Mouse (Mus musculus) T-helper 17 cell (primary cell): ENCODE results near the gene Pak6.
"Not testable (repeated sequence)": the region's sequence is repeated elsewhere in the genome, so short reads cannot be mapped to it uniquely, and the experiment has no call there.

Experiments used
- in situ Hi-C, 2 experiments: fragments of 300-600 bp; cut with MboI, MseI; formaldehyde crosslinking; loops; 1 replicate in 1 of 2; 2 replicates in 1 of 2; pipeline ENCODE4 v1.15.1; 2025; ENCODE audit warnings: high pct_unique_total_duplicates in 2 of 2

Pak6 gene

DNA sequence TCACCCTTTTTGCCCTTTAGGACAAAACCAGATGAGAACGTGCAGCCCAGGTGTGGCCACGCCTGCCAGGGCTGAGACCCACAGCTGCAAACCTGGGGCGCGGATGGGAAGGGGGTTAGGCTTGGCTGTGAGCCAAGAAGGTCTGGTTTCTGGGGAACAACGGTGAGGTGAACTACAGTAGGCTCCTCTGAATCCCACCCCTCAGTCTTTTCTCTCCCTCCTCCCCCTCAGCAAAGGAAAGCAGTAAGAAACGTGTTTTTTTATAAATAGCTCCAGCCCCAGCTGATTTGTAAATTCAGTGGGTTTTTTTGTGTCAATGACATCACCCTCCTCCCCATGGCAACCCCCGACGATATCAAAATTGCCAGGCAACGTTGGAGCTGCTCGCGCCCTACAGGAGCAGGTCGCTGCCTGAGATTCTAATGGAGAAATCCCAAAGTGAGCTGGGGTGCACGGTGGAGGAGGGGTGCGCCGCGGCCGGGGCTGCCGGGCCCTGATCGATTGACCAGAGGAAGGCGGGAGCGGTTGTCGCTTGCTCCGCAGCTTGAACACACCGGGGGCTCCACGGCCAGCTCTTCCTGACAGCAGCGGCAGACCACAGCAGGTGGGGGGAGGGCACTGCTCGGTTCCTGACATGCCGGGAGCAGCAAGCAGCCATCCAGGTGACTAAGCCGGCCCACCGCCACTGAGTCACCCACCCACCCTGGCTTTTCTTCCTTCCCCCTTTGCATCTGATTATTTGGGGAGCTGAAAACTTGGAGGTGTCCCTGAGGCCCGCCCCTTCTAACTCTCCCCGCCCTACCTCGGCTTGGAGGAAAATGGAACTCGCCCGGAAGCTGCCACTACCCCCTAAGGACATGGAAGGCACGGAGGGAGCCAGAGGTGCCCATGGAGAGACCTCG, at the start of gene Pak6:
TSS of gene Pak6 (plus strand) at position 402 of the 902 bp plus-strand sequence.
- in situ Hi-C loops: no loop called here

GRCm38 (mm10) chr2:118618013-118618412, 45.1 kb upstream of the Pak6 start:
- in situ Hi-C loops: no loop called here

- in situ Hi-C loops: no loop called here
These were observed 43.0 kb upstream of the Pak6 start for GRCm38 (mm10) chr2:118620101-118620500.

GRCm38 (mm10) chr2:118620608-118621007, 42.5 kb upstream of the Pak6 start:
- in situ Hi-C loops: no loop called here

DNA sequence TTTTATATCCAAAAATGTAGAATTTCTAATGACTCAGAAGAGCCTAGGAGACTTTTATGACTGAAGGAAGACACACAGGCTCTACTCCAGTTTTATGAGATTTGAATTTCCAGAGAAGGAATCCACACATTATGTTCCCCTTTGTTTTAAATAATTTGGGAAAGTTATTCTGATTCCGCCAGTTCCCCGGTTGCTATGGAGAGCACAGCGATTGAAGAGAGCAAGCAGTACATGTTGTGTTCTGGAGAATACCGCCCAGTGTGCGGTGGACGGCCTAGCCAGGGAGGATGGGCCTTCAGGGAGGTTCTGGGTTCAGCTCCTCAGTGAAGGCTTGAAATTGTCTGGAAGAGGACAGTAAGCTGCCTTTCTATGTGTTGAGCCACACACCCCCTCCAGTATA, 33.8 kb upstream of the Pak6 start:
- in situ Hi-C loops: no loop called here

GRCm38 (mm10) chr2:118633441-118633840, 29.7 kb upstream of the Pak6 start:
- in situ Hi-C loops: no loop called here

DNA sequence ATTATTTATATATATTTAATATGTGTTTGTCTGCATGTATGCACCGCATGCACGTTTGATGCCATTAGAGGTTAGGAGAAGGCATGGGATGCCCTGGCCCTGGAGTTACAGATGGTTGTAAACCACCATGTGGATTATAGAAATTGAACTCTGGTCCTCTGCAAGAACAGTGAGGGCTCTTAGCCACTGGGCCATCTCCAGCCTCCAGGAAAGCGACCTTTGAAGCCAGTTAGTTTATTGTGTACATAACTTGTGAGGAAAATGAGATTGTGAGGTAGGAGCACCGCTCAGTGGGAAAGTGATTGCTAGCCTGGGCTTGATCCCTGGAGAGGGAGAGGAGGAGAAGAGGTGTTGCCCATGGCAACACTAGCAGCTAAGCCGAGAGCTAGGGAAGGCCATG, 25.8 kb upstream of the Pak6 start:
- in situ Hi-C loops: loop anchor here (5.0 kb wide), 5 partner anchors 50 to 240 kb away; partner anchors contain the start of gene Ccdc9b (in 1 of the 2)

- in situ Hi-C loops: loop anchor here (5.0 kb wide), 5 partner anchors 49 to 239 kb away; partner anchors contain the start of gene Ccdc9b (in 1 of the 2)
These were observed 25.1 kb upstream of the Pak6 start for GRCm38 (mm10) chr2:118637888-118638526.

GRCm38 (mm10) chr2:118638686-118639085, 24.4 kb upstream of the Pak6 start:
- in situ Hi-C loops: loop anchor here (5.0 kb wide), 5 partner anchors 49 to 239 kb away; partner anchors contain the start of gene Ccdc9b (in 1 of the 2)

DNA sequence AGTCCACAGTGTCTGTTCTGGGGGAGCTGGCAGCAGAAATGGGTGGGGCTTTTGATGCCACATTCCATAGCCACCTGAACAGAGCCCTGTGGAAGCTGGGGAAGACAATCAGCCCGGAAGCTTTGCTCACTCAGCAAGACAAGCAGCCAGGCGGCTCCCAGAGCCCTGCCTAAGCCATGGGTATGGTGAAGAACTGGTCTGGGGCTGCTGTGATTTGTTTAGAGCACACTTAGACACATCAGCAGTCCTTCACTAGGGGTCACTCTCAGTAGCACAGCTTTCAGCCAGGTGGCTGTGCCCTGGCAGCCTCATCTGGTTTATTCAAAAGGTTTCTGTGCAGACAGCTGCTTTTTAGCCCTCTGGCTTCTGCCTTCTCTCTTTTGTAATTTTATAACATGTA, 22.0 kb upstream of the Pak6 start:
- in situ Hi-C loops: no loop called here

DNA sequence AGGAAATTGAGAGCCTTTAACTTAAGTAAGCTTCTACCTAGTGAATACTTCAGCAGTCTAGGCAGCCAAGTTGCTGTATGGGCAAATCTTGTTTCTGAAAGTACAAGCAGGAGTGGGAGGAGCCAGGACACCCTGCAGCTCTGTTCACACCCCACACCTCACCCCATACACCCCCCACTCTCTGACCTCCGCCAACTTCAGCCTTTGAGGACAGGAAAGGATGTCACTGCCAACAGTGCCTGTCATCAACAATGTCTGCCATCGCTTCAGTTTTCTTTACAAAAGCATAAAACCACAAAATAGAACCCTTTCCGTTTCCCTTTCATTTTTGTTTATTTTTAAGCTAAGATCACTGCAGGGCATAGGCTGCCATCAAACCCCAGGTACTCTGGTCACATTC, 20.7 kb upstream of the Pak6 start:
- in situ Hi-C loops: no loop called here

- in situ Hi-C loops: no loop called here
These were observed 20.2 kb upstream of the Pak6 start for GRCm38 (mm10) chr2:118642942-118643341.

DNA sequence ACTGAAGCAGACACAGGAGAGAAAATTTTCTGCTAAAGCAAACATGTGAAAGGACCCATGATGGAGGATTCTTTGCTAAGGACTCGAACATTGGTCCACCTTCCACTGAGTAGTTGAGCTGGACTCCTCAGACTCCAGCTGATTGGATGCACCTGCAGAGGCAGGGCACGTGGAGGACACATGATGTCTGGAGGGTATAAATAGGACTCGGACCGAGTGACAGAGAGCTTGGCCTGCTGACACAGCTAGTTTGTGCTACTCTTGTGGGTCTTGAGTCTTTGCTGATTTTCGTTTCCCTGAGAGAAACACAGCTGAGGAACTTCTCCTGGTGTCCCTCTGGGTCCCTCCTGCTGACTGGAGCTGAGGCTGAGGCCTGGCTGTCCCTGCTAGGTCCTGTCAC, 16.4 kb upstream of the Pak6 start:
- in situ Hi-C loops: no loop called here

DNA sequence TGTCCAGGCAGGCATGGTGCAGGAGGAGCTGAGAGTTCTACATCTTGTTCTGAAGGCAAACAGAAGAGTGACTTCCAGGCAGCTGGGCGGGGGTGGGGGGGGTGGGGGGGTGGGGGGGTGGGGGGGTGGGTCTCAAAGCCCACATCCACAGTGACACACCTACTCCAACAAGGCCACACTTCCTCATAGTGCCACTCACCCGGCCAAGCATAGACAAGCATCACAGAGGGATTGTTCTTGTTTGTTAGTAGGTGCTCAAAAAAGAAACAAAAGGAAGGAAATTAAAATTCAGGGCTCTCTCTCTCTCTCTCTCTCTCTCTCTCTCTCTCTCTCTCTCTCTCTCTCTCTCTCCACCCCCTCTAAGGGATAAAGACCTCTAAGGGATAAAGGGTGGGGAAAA, 12.4 kb upstream of the Pak6 start:
- in situ Hi-C loops: not testable (repeated sequence)

GRCm38 (mm10) chr2:118656688-118657281, 6.3 kb upstream of the Pak6 start:
- in situ Hi-C loops: no loop called here

- in situ Hi-C loops: no loop called here
These were observed 4.6 kb upstream of the Pak6 start for GRCm38 (mm10) chr2:118658457-118658856.

GRCm38 (mm10) chr2:118659077-118659476, 4.0 kb upstream of the Pak6 start:
- in situ Hi-C loops: no loop called here

- in situ Hi-C loops: no loop called here
These were observed 3.6 kb upstream of the Pak6 start for GRCm38 (mm10) chr2:118659493-118659892.

- in situ Hi-C loops: no loop called here
These were observed 3.1 kb upstream of the Pak6 start for GRCm38 (mm10) chr2:118659998-118660452.

DNA sequence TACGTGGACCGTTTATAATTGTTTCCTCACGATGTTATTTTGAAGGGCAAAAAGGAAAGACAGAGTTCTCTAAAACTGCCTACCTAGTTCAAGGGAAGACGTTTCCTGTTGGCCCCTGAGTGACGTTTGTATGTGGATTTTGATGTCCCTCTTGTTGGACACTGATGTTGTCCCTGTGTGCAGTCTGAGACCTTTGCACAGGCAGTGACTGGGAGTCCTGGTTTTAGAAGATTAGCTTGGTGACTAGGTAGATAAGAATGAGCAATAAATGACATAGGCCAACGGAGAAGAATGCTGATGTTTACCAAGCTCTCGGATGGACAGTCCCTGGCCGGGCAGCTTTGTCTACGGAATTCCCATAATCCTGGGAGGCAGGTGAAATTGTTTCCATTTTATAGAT, 1.2 kb upstream of the Pak6 start:
- in situ Hi-C loops: no loop called here

DNA sequence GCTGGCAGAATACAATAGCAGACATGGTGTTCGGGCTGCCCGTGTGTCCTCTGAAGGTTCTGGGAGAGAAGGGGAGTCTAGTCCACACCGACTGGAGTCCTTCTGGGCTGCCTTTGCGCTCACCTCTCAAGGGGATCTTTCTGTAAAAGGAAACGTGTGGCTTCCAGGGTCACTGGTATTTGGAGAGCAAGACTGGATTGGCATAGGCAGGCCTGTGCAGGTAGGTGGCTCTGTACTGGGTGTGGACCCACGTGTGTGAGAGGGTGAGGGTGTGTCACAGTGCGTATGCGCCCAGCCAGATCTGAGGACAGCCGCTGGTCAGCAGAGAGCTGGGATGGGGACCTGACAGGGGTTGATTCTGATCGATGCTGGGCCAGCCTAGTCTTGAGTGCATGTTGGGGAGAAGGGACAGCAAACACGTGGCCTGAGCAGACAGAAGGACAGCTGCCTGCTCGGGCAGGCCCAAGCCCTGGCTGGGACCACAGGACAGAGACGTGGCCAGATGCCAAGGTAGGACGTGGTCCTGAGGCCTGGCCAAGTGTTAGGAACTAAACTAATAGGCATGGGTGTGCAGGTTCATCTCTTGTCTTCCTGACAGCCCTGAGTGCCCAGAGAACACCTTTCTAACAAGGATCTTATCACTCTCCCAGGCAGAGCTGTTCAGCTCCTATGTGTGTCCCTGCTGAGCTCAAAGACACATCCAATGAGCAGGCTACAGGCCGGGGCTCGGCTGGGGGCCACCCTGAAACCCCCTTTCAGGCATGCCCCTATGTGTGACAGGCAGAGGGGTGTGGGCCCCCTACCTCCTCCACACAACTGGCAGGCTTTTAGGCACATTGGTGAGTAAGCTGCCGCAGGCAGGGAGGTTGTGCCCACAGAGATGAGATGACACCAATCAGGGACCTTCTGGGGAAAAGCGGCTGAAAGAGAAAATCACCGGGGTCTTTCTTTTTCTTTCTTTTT, 982 bp downstream of the Pak6 start:
- in situ Hi-C loops: no loop called here
